Mouse (Mus musculus) heart, embryonic 15.5 days (tissue): Measurements from ENCODE around the gene Crybb2. TPM values are rescaled to one million over a fixed set of nuclear protein-coding genes. Genes with fewer than 3 reads are reported as not detected.
A peak's percentile ranks its signal among the peaks of the same experiment; 100 is the strongest.

Experiments used
- ATAC-seq: fragments of 200-750 bp; cut with Nextera tagmentation; replicated peaks from 2 replicates; pipeline ENCODE4 v1.8.0; 2017; ENCODE audit warnings: low read depth, moderate TSS enrichment; ENCODE audit not compliant: insufficient number of reproducible peaks, insufficient read depth, low FRiP score
- H3K27ac ChIP-seq: fragments of 300-500 bp; sonication (generic); 2 replicates; pipeline ENCODE4 v1.5.1; 2015; ENCODE audit warnings: mild to moderate bottlenecking, inconsistent platforms
- H3K27me3 ChIP-seq: fragments of 300-500 bp; sonication (generic); 2 replicates; pipeline ENCODE4 v1.6.1; 2015; ENCODE audit warnings: inconsistent platforms
- H3K36me3 ChIP-seq: fragments of 300-500 bp; sonication (generic); 2 replicates; pipeline ENCODE4 v1.6.1; 2015; ENCODE audit warnings: mild to moderate bottlenecking, inconsistent platforms
- H3K4me1 ChIP-seq: fragments of 300-500 bp; sonication (generic); replicated peaks from 2 replicates; pipeline ENCODE4 v1.6.1; 2015; ENCODE audit warnings: inconsistent platforms
- H3K4me2 ChIP-seq: fragments of 300-500 bp; sonication (generic); 2 replicates; pipeline ENCODE4 v1.6.1; 2015; ENCODE audit warnings: inconsistent platforms, mild to moderate bottlenecking, moderate library complexity
- H3K4me3 ChIP-seq: fragments of 300-500 bp; sonication (generic); 2 replicates; pipeline ENCODE4 v1.5.1; 2015; ENCODE audit warnings: mild to moderate bottlenecking, inconsistent platforms
- H3K9ac ChIP-seq: fragments of 300-500 bp; sonication (generic); 2 replicates; pipeline ENCODE4 v1.6.1; 2015; ENCODE audit warnings: mild to moderate bottlenecking, inconsistent platforms
- H3K9me3 ChIP-seq: fragments of 300-500 bp; sonication (generic); replicated peaks from 2 replicates; pipeline ENCODE4 v1.6.1; 2016; ENCODE audit warnings: inconsistent platforms
- WGBS: fragments of 180-500 bp; shearing (Covaris S2); methylation state at CpG from one replicate; pipeline ENCODE4 v1.1.7; 2015; ENCODE audit warnings: mixed read lengths; 5-methylcytosine and 5-hydroxymethylcytosine counted together
- polyA plus RNA-seq: library from polyadenylated mRNA; unstranded; fragments of >200 nt; fragmentation: Nextera tagmentation; extraction: Ambion mirVana; gene quantifications from 2 replicates; pipeline ENCODE4 v1.2.1, GENCODE M21; 2015

The Crybb2 gene
- polyA plus RNA-seq, 1 experiment from 2014 or later = not detected

DNA sequence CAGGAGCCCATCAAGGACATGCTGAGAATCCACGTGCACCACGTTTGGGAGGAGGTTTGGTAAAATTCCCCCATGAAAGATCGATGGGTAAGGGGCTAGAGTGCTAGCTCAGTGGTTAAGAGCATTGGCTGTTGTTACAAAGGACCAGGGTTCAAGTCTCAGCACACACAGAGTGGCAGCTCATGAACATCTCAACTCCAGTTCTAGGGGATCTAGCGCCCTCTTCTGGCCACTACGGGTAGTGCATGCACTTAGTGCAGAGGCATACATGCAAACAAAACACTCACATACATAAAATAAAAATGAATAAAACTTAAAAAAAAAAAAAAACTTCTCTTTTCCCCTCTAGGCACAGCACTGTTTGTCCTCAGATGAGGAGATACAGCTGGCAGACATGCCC, 8.8 kb upstream of the Crybb2 start:
- Histone ChIP-seq H3K36me3 (no peaks in the 10 kb centered on the region), H3K9me3 (no peaks in the 10 kb centered on the region), H3K4me1 (peaks cover 25% of the 10 kb centered on the region), H3K27ac (no peak overlapping the region), H3K27me3 (peaks cover 26% of the 10 kb centered on the region), H3K4me3 (no peak overlapping the region), H3K4me2 (no peak overlapping the region), H3K9ac (no peak overlapping the region)
- 62% methylated on average over 5 of the region's 5 CpGs for WGBS
- ATAC-seq = no peak

GRCm38 (mm10) chr5:113054308-113054707, 15.6 kb downstream of the Crybb2 start:
- Histone ChIP-seq H3K27ac (no peak overlapping the region), H3K9me3 (no peaks in the 10 kb centered on the region), H3K4me2 (no peak overlapping the region), H3K4me3 (no peak overlapping the region), H3K4me1 (no peaks in the 10 kb centered on the region), H3K27me3 (peaks cover 35% of the 10 kb centered on the region), H3K9ac (no peak overlapping the region), H3K36me3 (no peaks in the 10 kb centered on the region)
- 6% methylated on average over 16 of the region's 16 CpGs for WGBS
- ATAC-seq = no peak

DNA sequence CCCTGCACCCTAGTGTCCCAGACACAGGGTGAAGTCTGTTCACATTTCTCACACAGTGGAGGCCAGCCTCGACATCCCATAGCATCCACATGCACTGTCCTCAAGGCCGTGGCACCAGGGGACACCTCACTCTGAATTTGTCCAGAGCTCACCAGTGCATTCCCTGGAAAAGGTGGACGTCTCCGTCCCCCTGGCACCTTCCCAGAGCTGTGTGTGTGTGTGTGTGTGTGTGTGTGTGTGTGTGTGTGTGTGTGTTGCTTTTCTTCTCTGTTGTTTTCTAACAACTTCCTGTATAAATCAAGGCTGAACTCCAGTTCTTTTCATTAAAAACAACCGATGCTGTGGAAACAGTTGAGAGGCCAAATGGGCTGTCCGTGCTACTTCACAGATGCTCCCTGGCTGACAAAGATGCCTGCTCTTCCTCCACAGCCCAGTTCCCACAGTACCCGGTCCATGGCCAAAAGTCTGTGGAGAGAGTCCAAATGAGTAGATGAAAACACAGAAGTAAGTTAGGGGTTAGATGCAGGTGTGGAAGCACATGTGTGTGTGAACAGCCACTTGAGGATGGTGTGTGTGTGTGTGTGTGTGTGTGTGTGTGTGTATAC, 19.2 kb downstream of the Crybb2 start:
- WGBS = 69% methylated on average over 7 of the region's 7 CpGs
- no peaks in the 10 kb centered on the region for H3K36me3 ChIP-seq
- H3K9ac ChIP-seq = no peak overlapping the region
- H3K27me3 ChIP-seq = 0 out of 2 replicates have a peak, but pooled peaks cover 9% of the 10 kb centered on the region
- ATAC-seq = no peak
- H3K4me1 ChIP-seq = no peaks in the 10 kb centered on the region
- H3K4me2 ChIP-seq = no peak overlapping the region
- H3K27ac ChIP-seq = no peak overlapping the region
- no peak overlapping the region for H3K4me3 ChIP-seq
- no peaks in the 10 kb centered on the region for H3K9me3 ChIP-seq

DNA sequence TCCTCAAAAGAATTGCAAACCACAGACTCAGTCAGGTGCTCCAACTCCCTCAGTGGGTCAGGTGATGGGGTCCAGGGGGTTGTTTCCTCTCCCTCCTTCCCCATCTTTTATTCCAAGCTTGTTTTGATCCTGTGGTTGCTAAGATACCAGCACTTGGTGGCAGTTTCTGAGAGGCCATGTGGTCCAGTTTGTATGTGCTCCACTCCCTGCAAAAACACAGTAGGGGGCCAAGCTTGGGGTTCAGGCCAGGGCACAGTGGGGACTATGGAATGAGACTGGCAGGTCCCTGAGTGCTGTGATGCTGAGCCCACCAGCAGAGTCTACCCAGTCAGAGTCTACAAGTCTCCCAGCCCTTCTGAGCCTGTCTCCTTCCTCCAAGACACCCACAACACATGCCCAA, 20.0 kb downstream of the Crybb2 start:
- Histone ChIP-seq H3K9ac (no peak overlapping the region), H3K27ac (no peak overlapping the region), H3K4me3 (no peak overlapping the region), H3K27me3 (0 out of 2 replicates have a peak, but pooled peaks cover 6% of the 10 kb centered on the region), H3K4me2 (no peak overlapping the region), H3K4me1 (no peaks in the 10 kb centered on the region), H3K9me3 (no peaks in the 10 kb centered on the region), H3K36me3 (no peaks in the 10 kb centered on the region)
- no peak for ATAC-seq

GRCm38 (mm10) chr5:113045511-113046273, 24.2 kb downstream of the Crybb2 start:
- peaks cover 29% of the 10 kb centered on the region for H3K4me1 ChIP-seq

DNA sequence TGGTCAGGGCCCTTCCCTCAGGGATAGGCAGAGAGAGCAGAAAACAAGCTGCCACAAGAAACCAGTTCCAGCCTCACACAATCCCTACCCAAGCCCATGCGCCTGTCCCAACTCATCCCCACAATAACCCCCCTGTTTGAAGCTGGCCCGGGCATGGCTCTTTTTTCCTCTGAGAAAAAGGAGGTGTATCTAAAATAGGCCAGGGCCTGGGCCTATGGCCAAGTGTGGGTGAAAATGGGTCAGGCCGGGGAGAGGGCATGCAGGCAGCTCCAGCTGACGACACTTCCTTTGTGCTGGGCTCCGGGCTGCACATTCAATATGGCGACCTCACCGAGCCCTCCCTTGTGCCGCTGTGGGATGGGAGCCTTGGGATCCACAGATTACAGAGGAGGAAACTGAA, 26.4 kb downstream of the Crybb2 start:
- Histone ChIP-seq H3K4me1 (peaks cover 33% of the 10 kb centered on the region), H3K27me3 (no peaks in the 10 kb centered on the region), H3K4me3 (no peak overlapping the region), H3K4me2 (no peak overlapping the region), H3K9ac (no peak overlapping the region), H3K27ac (peak overlapping the region; percentile 11; the same call in 1 of the 2 replicates), H3K9me3 (no peaks in the 10 kb centered on the region), H3K36me3 (no peaks in the 10 kb centered on the region)
- ATAC-seq = peak; percentile 58; the same call in 1 of the 2 replicates
- WGBS = 60% methylated on average over 8 of the region's 8 CpGs

More at GRCm38 (mm10) chr5:113045511-113046273, 24.2 kb downstream of the Crybb2 start:
- no peak for ATAC-seq
- no peak overlapping the region for H3K4me2 ChIP-seq
- H3K27ac ChIP-seq = no peak overlapping the region
- H3K9me3 ChIP-seq = no peaks in the 10 kb centered on the region
- no peak overlapping the region for H3K4me3 ChIP-seq
- no peaks in the 10 kb centered on the region for H3K36me3 ChIP-seq
- H3K9ac ChIP-seq = no peak overlapping the region
- 86% methylated on average over 10 of the region's 10 CpGs for whole genome bisulfite sequencing
- H3K27me3 ChIP-seq = no peaks in the 10 kb centered on the region

DNA sequence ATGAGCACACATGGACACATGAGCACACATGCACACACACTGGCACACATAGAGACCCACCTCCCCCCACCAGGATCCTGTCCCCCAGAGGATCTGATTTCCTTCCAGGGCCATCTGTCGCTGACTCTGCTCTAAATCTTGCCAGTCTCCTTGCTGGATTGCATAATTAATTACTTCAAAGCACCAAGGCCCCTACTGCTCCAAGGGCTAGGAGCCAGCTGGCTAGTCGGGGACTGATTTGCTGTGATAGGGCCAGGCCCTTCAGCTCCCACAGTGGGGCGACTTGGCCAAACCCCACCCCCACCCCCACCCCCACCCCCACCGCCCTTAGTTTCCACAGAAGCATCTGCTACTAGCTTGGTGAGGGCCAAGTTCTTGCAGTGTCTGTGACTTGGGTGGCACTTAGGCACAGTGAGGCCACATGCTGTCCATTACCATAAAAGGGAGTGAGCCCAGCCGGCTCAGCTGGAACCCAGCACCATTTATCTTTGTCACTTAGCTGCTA, 28.3 kb downstream of the Crybb2 start:
- peak; percentile 29; the same call in 1 of the 2 replicates for ATAC-seq
- WGBS = 20% methylated on average over 5 of the region's 5 CpGs
- no peak overlapping the region for H3K4me3 ChIP-seq
- no peak overlapping the region for H3K9ac ChIP-seq
- H3K36me3 ChIP-seq = no peaks in the 10 kb centered on the region
- no peaks in the 10 kb centered on the region for H3K27me3 ChIP-seq
- no peak overlapping the region for H3K4me2 ChIP-seq
- no peaks in the 10 kb centered on the region for H3K9me3 ChIP-seq
- 0 out of 2 replicates have a peak overlapping the region, but pooled peaks have one; percentile 29 for H3K27ac ChIP-seq
- peaks cover 33% of the 10 kb centered on the region for H3K4me1 ChIP-seq

DNA sequence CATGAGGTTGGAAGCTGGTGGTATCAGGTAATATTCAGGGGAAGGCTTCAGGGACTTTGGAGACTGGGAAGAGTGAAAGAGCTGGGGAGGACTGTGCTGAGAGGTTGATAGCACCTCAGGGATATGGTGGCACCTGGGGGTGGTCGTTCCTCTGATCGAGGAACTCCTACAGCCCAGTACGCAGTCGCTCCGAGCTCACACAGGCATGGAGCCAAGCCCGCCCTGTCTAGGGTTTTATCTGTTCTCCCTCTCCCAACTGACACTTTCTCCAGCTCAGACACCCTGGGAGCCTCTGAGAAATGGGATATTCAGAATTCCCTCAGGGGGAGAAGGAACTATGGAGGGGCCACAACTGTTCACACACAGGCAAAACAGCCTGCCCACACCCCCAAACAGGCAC, 29.1 kb downstream of the Crybb2 start:
- Histone ChIP-seq H3K4me3 (no peak overlapping the region), H3K27me3 (no peaks in the 10 kb centered on the region), H3K4me1 (peaks cover 38% of the 10 kb centered on the region), H3K9ac (no peak overlapping the region), H3K36me3 (no peaks in the 10 kb centered on the region), H3K9me3 (no peaks in the 10 kb centered on the region), H3K27ac (peak overlapping the region; percentile 25; the same call in 1 of the 2 replicates), H3K4me2 (no peak overlapping the region)
- no peak for ATAC-seq
- 19% methylated on average over 6 of the region's 6 CpGs for WGBS

DNA sequence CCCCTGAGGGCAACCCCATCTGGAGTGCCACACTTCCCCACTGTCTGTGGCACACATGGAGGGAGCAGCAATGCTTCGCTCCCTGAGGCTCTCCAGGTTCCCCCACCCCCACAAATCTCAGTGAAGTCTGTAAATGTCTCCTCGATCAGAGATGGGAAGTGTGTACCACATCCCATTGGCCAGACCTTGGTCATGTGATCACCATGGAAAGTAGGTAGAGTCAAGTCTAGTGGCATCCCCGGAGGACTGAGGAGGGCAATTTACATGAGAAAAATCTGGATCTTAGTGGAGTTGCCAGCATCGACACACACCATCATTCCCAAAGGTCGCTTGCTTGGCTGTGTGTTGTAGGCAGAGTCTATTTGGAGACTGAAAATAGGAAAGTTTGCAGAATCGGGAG, 31.3 kb downstream of the Crybb2 start:
- no peak overlapping the region for H3K4me3 ChIP-seq
- WGBS = 87% methylated on average over 6 of the region's 6 CpGs
- no peaks in the 10 kb centered on the region for H3K27me3 ChIP-seq
- H3K4me1 ChIP-seq = peaks cover 51% of the 10 kb centered on the region
- no peak overlapping the region for H3K9ac ChIP-seq
- H3K36me3 ChIP-seq = no peaks in the 10 kb centered on the region
- H3K9me3 ChIP-seq = no peaks in the 10 kb centered on the region
- H3K27ac ChIP-seq = no peak overlapping the region
- ATAC-seq = no peak
- no peak overlapping the region for H3K4me2 ChIP-seq

DNA sequence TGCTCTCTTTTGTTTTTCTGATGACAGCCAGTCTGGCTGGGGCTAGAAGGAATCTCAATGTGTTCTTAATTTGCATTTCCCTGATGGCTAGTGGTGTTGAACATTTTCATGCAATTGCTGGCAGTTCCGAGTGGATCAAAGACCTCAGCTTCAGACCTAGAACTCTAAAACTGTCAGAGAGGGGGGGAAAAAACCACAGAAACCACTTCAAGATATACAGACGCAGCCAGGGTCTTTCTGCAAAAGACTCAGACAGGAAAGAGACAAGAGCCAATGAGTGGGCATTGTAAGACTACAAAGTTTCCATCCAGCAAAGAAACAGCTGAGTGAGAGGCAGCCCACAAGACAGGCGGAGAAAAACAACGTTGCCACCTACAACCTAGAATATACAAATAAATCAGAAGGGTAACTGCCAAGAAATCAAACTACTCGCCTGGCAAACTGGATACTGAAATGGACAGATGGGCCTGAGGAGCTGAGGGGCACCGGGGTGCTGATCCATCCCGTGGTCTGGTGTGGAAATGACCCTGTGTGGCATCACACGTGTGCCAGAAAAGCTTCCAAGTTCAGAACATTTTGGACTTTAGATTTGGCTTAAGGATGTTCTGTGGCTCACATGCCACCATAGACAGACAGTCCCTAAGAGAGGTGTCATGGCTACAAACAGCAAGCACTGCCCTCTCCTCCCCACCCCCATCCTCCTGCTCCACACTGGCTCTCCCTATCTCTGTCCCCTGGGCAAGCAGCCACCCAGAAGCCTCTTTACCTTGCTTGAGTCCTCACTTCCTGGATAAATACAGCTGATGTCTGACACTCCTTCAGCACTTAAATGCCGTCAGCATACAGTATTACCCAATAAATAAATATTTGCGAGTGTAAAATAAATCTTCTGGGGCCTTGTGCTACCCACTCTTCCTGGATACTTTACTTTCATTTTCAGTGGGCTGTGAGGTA, 34.5 kb downstream of the Crybb2 start:
- no peak overlapping the region; the same call in 1 of the 2 replicates for H3K4me2 ChIP-seq
- no peaks in the 10 kb centered on the region for H3K9me3 ChIP-seq
- H3K36me3 ChIP-seq = no peaks in the 10 kb centered on the region
- peak; percentile 65 for ATAC-seq
- H3K9ac ChIP-seq = no peak overlapping the region
- 0 out of 2 replicates have a peak, but pooled peaks cover 3% of the 10 kb centered on the region for H3K27me3 ChIP-seq
- peak overlapping the region; percentile 26; the same call in 1 of the 2 replicates for H3K27ac ChIP-seq
- no peak overlapping the region for H3K4me3 ChIP-seq
- WGBS = 50% methylated on average over 10 of the region's 10 CpGs
- H3K4me1 ChIP-seq = peaks cover 22% of the 10 kb centered on the region
